Mouse (Mus musculus) heart, embryonic 12.5 days (tissue): ENCODE results near the gene Nme3. TPM values are rescaled to one million over a fixed set of nuclear protein-coding genes. Genes with fewer than 3 reads are reported as not detected.
A peak's percentile ranks its signal among the peaks of the same experiment; 100 is the strongest.

Experiments used
- ATAC-seq: fragments of 200-750 bp; cut with Nextera tagmentation; 2 replicates; pipeline ENCODE4 v1.8.0; 2017; ENCODE audit warnings: moderate TSS enrichment, moderate library complexity; ENCODE audit not compliant: insufficient number of reproducible peaks, low FRiP score
- H3K27ac ChIP-seq: fragments of 300-500 bp; sonication (generic); 2 replicates; pipeline ENCODE4 v1.5.1; 2016; ENCODE audit warnings: mild to moderate bottlenecking, moderate library complexity; ENCODE audit not compliant: poor library complexity, severe bottlenecking
- H3K27me3 ChIP-seq: fragments of 300-500 bp; sonication (generic); replicated peaks from 2 replicates; pipeline ENCODE4 v1.6.1; 2016; ENCODE audit warnings: mild to moderate bottlenecking, moderate library complexity
- H3K36me3 ChIP-seq: fragments of 300-500 bp; sonication (generic); 2 replicates; pipeline ENCODE4 v1.6.1; 2016; ENCODE audit warnings: mild to moderate bottlenecking, moderate library complexity
- H3K4me1 ChIP-seq: fragments of 300-500 bp; sonication (generic); replicated peaks from 2 replicates; pipeline ENCODE4 v1.6.1; 2016; ENCODE audit warnings: mild to moderate bottlenecking
- H3K4me2 ChIP-seq: fragments of 300-500 bp; sonication (generic); 2 replicates; pipeline ENCODE4 v1.6.1; 2016; ENCODE audit warnings: mild to moderate bottlenecking, moderate library complexity
- H3K4me3 ChIP-seq: fragments of 300-500 bp; sonication (generic); 2 replicates; pipeline ENCODE4 v1.5.1; 2016; ENCODE audit warnings: mild to moderate bottlenecking
- H3K9ac ChIP-seq: fragments of 300-500 bp; sonication (generic); 2 replicates; pipeline ENCODE4 v1.6.1; 2016; ENCODE audit warnings: mild to moderate bottlenecking, moderate library complexity
- H3K9me3 ChIP-seq: fragments of 300-500 bp; sonication (generic); replicated peaks from 2 replicates; pipeline ENCODE4 v1.6.1; 2016; ENCODE audit warnings: mild to moderate bottlenecking, moderate library complexity
- WGBS: fragments of 180-500 bp; shearing (Covaris S2); methylation state at CpG from one replicate; pipeline ENCODE4 v1.1.7; 2016; 5-methylcytosine and 5-hydroxymethylcytosine counted together
- polyA plus RNA-seq: library from polyadenylated mRNA; unstranded; fragments of >200 nt; fragmentation: Nextera tagmentation; extraction: Ambion mirVana; gene quantifications from 2 replicates; pipeline ENCODE4 v1.2.1, GENCODE M21; 2016

The Nme3 gene
- polyA plus RNA-seq = 34.5 and 36.5 TPM in 2 replicates

GRCm38 (mm10) chr17:24896241-24896992 is at the start of gene Nme3:
Gene Nme3 (plus strand): TSS chr17:24896500.
- H3K36me3 ChIP-seq = peaks cover 71% of the 10 kb centered on the region
- peak within 1 kb of the TSS; percentile 69 for H3K4me3 ChIP-seq
- H3K27me3 ChIP-seq = no peaks in the 10 kb centered on the region
- H3K9ac ChIP-seq = peak within 1 kb of the TSS; percentile 94
- peak within 1 kb of the TSS; percentile 84 for H3K27ac ChIP-seq
- no peaks in the 10 kb centered on the region for H3K9me3 ChIP-seq
- peak within 1 kb of the TSS; percentile 96 for H3K4me2 ChIP-seq
- peaks cover 48% of the 10 kb centered on the region for H3K4me1 ChIP-seq
- 2% methylated on average over 50 of the region's 50 CpGs for WGBS
- ATAC-seq = peak; percentile 79

- Histone ChIP-seq H3K27ac (no peak overlapping the region), H3K4me3 (no peak overlapping the region), H3K9ac (no peak overlapping the region), H3K4me2 (peak overlapping the region; percentile 15; the same call in 1 of the 2 replicates), H3K9me3 (no peaks in the 10 kb centered on the region), H3K4me1 (peaks cover 23% of the 10 kb centered on the region), H3K27me3 (peaks cover 14% of the 10 kb centered on the region), H3K36me3 (no peaks in the 10 kb centered on the region)
- WGBS = 91% methylated on average over 1 of the region's 1 CpGs
- no peak for ATAC-seq
Measured at GRCm38 (mm10) chr17:24847386-24847785, 48.9 kb upstream of the Nme3 start.

- no peaks in the 10 kb centered on the region for H3K9me3 ChIP-seq
- peak overlapping the region; percentile 76 for H3K4me2 ChIP-seq
- H3K36me3 ChIP-seq = peaks cover 8% of the 10 kb centered on the region
- H3K4me3 ChIP-seq = peak overlapping the region; percentile 46
- H3K4me1 ChIP-seq = peaks cover 23% of the 10 kb centered on the region
- peaks cover 14% of the 10 kb centered on the region for H3K27me3 ChIP-seq
- H3K27ac ChIP-seq = peak overlapping the region; percentile 68
- ATAC-seq = no peak
- peak overlapping the region; percentile 52 for H3K9ac ChIP-seq
Measured at GRCm38 (mm10) chr17:24848600-24849031, 47.7 kb upstream of the Nme3 start.

DNA sequence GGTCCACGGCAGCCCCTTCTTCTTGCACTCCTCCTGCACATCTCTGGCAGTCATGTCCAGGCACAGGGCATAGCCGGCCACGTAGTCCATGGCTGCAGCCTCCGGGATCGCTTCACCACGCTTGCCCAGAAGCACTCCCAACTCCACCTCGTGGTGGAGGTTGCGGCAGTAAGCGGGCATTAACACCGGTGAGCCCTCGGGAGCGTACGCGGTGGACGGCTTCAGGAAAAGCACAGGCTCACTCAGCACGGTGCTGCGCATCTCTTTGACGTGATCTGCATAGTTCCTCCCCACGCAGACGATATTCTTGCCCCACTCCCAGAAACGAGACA is 46.6 kb upstream of the Nme3 start:
- Histone ChIP-seq H3K36me3 (peaks cover 12% of the 10 kb centered on the region), H3K4me2 (peak overlapping the region; percentile 94), H3K27me3 (peaks cover 9% of the 10 kb centered on the region; the same call in 1 of the 2 replicates), H3K4me1 (peaks cover 17% of the 10 kb centered on the region), H3K9me3 (no peaks in the 10 kb centered on the region), H3K4me3 (peak overlapping the region; percentile 81), H3K27ac (peak overlapping the region; percentile 98), H3K9ac (peak overlapping the region; percentile 91)
- peak; percentile 63; the same call in 1 of the 2 replicates for ATAC-seq
- under 1% methylated on average over 21 of the region's 21 CpGs for WGBS

- Histone ChIP-seq H3K4me3 (peak within 1 kb of the TSS; percentile 81), H3K9me3 (no peaks in the 10 kb centered on the region), H3K36me3 (peaks cover 12% of the 10 kb centered on the region), H3K27me3 (peaks cover 9% of the 10 kb centered on the region; the same call in 1 of the 2 replicates), H3K4me1 (peaks cover 15% of the 10 kb centered on the region), H3K4me2 (peak within 1 kb of the TSS; percentile 94), H3K9ac (peak within 1 kb of the TSS; percentile 91), H3K27ac (peak within 1 kb of the TSS; percentile 98)
- peak; percentile 99 for ATAC-seq
- under 1% methylated on average over 58 of the region's 58 CpGs for WGBS
Measured at GRCm38 (mm10) chr17:24850065-24850772, 46.1 kb upstream of the Nme3 start, which contains the start of gene Fahd1. Gene Fahd1 (minus strand): TSS chr17:24850364.

GRCm38 (mm10) chr17:24850773-24851127 is 45.5 kb upstream of the Nme3 start:
- Histone ChIP-seq H3K27ac (peak overlapping the region; percentile 32; the same call in 1 of the 2 replicates), H3K27me3 (peaks cover 9% of the 10 kb centered on the region; the same call in 1 of the 2 replicates), H3K4me1 (peaks cover 15% of the 10 kb centered on the region), H3K9me3 (no peaks in the 10 kb centered on the region), H3K36me3 (peaks cover 14% of the 10 kb centered on the region), H3K4me2 (peak overlapping the region; percentile 94), H3K9ac (peak overlapping the region; percentile 91), H3K4me3 (peak overlapping the region; percentile 81)
- WGBS = 3% methylated on average over 20 of the region's 20 CpGs
- no peak for ATAC-seq

DNA sequence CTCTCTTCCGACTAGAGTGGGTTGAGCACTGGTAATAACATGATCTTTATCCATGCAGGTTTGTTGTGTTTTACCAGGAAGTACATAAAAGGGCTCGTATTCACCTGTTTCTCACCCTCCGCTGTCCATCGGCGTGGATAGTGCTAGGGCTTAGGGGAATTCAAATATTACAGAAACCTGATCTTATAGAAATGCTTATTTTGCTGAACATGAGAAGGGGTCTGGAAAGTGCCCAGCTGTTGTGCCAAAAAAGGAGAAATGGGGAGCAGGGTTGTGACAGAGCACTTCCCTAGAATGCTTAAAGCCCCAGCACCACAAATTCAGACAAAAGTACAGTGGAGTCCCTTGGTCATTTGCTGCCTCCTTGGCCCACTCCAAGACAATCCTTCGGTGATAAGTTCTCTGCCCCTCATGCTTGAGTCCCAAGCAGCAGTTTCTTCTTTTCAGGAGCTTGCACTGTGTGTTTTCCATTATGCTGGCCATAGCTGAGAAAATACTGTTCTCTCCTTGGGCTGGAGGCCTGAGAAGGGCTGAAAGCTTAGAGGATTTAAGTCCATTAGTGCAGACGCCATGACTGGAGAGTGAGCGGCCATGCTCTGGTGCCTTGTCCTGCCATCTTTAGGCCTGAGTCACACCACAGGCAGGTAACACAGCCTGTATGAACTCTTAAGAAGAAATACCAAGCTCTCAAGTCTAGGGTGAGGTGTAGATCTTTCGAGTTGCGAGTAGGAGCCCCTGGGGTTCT is 44.7 kb upstream of the Nme3 start:
- Histone ChIP-seq H3K9ac (peak overlapping the region; percentile 91; the same call in 1 of the 2 replicates), H3K9me3 (no peaks in the 10 kb centered on the region), H3K27me3 (peaks cover 9% of the 10 kb centered on the region; the same call in 1 of the 2 replicates), H3K4me3 (peak overlapping the region; percentile 81), H3K4me2 (peak overlapping the region; percentile 94), H3K27ac (no peak overlapping the region), H3K4me1 (peaks cover 15% of the 10 kb centered on the region), H3K36me3 (peaks cover 22% of the 10 kb centered on the region)
- WGBS = 79% methylated on average over 10 of the region's 10 CpGs
- no peak for ATAC-seq

DNA sequence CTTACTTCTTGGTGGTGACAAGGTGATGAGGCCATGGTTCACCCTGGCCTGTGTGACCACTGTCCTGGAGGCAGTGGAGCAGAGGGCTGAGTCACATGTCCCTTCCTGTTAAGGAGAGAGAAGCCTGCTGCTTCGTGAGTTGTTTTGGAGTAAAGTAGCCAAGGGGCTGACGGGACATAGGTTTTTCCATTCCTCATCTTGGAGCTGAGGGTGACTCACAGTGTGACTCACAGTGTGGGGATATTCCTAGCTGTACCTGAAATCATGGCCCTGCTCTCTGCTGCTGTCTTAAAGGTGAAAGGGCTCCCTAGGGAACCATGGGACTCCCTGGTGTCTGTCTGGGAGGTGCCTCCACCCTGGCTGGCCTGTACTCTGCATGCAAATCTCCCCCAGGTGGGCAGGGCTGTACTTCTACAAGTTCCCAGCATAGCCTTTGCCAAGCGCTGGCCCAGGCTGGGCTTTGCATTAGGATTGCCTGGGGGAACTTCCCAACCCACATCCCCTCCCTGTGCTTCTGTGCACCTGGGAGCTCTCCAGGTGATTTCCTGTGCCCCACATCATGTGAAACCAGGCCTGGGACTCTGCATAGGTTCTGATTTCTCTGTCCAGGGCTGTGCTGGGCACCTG is 40.3 kb upstream of the Nme3 start:
- Histone ChIP-seq H3K27me3 (peaks cover 9% of the 10 kb centered on the region; the same call in 1 of the 2 replicates), H3K9me3 (no peaks in the 10 kb centered on the region), H3K36me3 (peaks cover 49% of the 10 kb centered on the region), H3K4me2 (no peak overlapping the region), H3K27ac (no peak overlapping the region), H3K4me3 (no peak overlapping the region), H3K9ac (no peak overlapping the region), H3K4me1 (peaks cover 9% of the 10 kb centered on the region)
- no peak for ATAC-seq
- 64% methylated on average over 3 of the region's 3 CpGs for WGBS

DNA sequence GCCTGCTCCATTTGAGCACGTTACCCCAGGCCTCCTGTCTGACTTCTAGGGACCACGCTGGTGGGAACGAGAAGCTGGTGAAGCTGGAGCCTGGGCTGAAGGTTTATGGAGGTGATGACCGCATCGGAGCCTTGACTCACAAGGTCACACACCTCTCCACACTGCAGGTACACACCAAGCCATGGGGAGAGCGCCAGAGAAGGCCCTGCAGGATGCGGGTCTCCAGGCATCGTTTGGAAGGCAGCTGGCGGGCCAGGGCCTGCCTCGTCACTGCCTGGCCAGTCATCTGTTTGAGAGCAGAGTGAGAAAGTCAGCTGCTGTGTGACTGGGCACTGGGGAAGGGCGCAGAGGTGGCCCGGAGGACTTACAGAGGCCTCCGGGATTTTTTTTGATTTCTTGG is 39.7 kb upstream of the Nme3 start:
- Histone ChIP-seq H3K27ac (no peak overlapping the region), H3K27me3 (peaks cover 3% of the 10 kb centered on the region; the same call in 1 of the 2 replicates), H3K4me2 (no peak overlapping the region), H3K4me3 (no peak overlapping the region), H3K9me3 (no peaks in the 10 kb centered on the region), H3K4me1 (peaks cover 2% of the 10 kb centered on the region; the same call in 1 of the 2 replicates), H3K9ac (no peak overlapping the region), H3K36me3 (peaks cover 55% of the 10 kb centered on the region)
- WGBS = 88% methylated on average over 13 of the region's 13 CpGs
- no peak for ATAC-seq

GRCm38 (mm10) chr17:24857831-24858470 is 38.3 kb upstream of the Nme3 start:
- no peak for ATAC-seq
- WGBS = 79% methylated on average over 8 of the region's 8 CpGs
- H3K9ac ChIP-seq = no peak overlapping the region
- no peak overlapping the region for H3K4me2 ChIP-seq
- peaks cover 64% of the 10 kb centered on the region for H3K36me3 ChIP-seq
- H3K4me3 ChIP-seq = no peak overlapping the region
- H3K9me3 ChIP-seq = no peaks in the 10 kb centered on the region
- no peaks in the 10 kb centered on the region for H3K27me3 ChIP-seq
- no peak overlapping the region for H3K27ac ChIP-seq
- no peaks in the 10 kb centered on the region for H3K4me1 ChIP-seq
